8 mouse cellular contexts compared by ENCODE assay signal in the genomic region with DNA sequence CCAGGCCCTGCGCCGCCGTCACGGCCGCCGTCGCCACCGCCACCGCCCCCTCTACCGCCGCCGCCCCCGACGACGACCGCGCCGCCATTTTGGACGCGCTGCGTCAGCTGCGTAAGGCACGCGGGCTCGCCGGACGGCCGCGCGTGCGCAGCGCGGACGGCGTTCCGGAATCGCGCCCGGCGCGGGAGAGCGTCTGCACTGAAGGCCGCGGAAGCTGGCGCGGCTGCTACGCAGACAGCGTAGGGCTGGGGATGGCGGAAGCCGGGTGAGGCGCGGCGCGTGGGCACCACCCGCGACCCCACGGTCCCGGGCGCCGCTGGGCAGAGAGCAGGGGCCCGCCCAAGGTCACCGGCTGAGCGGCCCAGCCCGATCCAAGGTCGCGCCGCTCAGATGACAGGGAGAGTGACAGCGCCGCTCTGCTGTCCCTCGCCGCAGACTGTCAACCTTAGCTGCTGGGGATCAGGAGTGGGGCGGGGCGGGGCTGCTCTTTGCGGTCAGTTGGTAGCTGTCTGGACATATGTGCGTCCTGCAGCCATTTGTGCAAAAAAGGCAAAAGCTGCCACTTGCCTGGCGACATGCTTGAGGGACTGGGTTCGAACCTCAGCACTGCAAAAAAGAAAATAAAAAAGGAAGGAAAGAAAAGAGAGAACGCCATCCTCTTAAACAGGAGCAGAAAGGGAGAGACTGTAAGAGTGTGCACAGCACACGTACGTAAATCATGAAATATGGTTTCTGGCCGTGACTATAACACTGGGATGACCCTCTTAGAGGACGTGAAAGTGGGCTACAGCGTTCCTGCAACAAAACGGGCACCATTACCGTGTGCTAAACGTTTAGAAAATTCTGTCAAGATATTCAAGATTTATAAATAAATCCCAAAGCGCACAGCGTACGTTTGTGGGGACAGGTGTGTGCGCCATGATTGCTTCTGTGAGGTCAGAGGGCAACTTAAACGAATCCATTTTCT. TPM values are rescaled to one million over a fixed set of nuclear protein-coding genes. Genes with fewer than 3 reads are reported as not detected.
A peak's percentile ranks its signal among the peaks of the same experiment; 100 is the strongest.
DNase-seq lines count a peak whose midpoint lies in the region; ATAC-seq and TF ChIP-seq lines count a peak whose summit lies in the region.

Nudt3 (minus strand) TSS at position 136 of the 967 bp plus-strand sequence.

- no peaks in the 10 kb centered on the region for H3K36me3 ChIP-seq in hindbrain, embryonic 16.5 days (ENCODE audit: control insufficient read depth, insufficient read depth, low read length)

- DNase-seq in gastrocnemius, adult 2 months, result peak; percentile 95
- DNase-seq in left cerebral cortex, adult 11 months (ENCODE audit: low spot score), result peak; percentile 75
- peak; percentile 93 to 95 for DNase-seq in lung, postnatal 4 days
- peak; percentile 95 for DNase-seq in retina, postnatal 1 day
- peak; percentile 94 for DNase-seq in thymus, postnatal 4 days

- peak within 1 kb of the TSS; percentile 99 for H3K9ac ChIP-seq in hindbrain, embryonic 16.5 days (ENCODE audit: low read depth, low read length)

- TF ChIP-seq CTCF in gastrocnemius, adult 2 months (IDR thresholded peaks at IDR 0.05), result peak; percentile 18; the same call in 1 of the 2 replicates

- 8% methylated on average over 75 of the region's 91 CpGs for WGBS in hindbrain, embryonic 16.5 days

- ATAC-seq in activated CD4-positive, CD25-positive, alpha-beta regulatory T cell, adult 4 months, result peak; percentile 86
- ATAC-seq in common myeloid progenitor, adult 5-6 weeks (replicated peaks; ENCODE audit: low read depth, poor library complexity, severe bottlenecking), result peak; percentile 50
- peak; percentile 88 for ATAC-seq in hindbrain, embryonic 16.5 days

- H3K4me2 ChIP-seq in hindbrain, embryonic 16.5 days (ENCODE audit: low read length), result peak within 1 kb of the TSS; percentile 81

- H3K4me1 ChIP-seq in hindbrain, embryonic 16.5 days (ENCODE audit: control insufficient read depth, insufficient read depth, low read depth, low read length), result peaks cover 30% of the 10 kb centered on the region

- no peaks in the 10 kb centered on the region for H3K27me3 ChIP-seq in hindbrain, embryonic 16.5 days (replicated peaks; ENCODE audit: control insufficient read depth, insufficient read depth, low read length)

- H3K9me3 ChIP-seq in hindbrain, embryonic 16.5 days (ENCODE audit: control insufficient read depth, low read length), result no peaks in the 10 kb centered on the region

- H3K4me3 ChIP-seq in gastrocnemius, adult 2 months, result peak within 1 kb of the TSS; percentile 96
- peak within 1 kb of the TSS; percentile 97 for H3K4me3 ChIP-seq in hindbrain, embryonic 16.5 days (ENCODE audit: low read length)

- H3K27ac ChIP-seq in gastrocnemius, adult 2 months, result peak within 1 kb of the TSS; percentile 99
- H3K27ac ChIP-seq in hindbrain, embryonic 16.5 days (ENCODE audit: low read depth, low read length), result peak within 1 kb of the TSS; percentile 98

- intact Hi-C loops in gastrocnemius, adult 2 months (cut with DNase I), result loop anchor here (2.0 to 10.0 kb wide), 3 partner anchors 21 to 419 kb away; partner anchors contain the start of gene Lemd2

RNA-seq across cellular contexts. Expression of gene Nudt3, which starts in this region (rescaled TPM):
- polyA plus RNA-seq in activated CD4-positive, CD25-positive, alpha-beta regulatory T cell, adult 4 months (2017; shearing (Covaris generic)), result 10 to 100 TPM; 34.7 to 38.1 TPM
- total RNA-seq in common myeloid progenitor, adult 5-6 weeks (2017), result 113 TPM in 2 replicates
- 100 to 1,000 TPM; 222 to 261 TPM for total RNA-seq in gastrocnemius, adult 2 months (2021)
- polyA plus RNA-seq in hindbrain, embryonic 16.5 days (2015; fragmentation: Nextera tagmentation; extraction: Ambion mirVana), result 253 and 269 TPM in 2 replicates

Comparison
In these comparisons a context has a peak if more than half of its experiments do, and no peak if none do; other contexts are left out.
1. Peak in every context shown above with its lines: DNase-seq, ATAC-seq, H3K4me3 ChIP-seq and H3K27ac ChIP-seq.